Mouse (Mus musculus) embryonic facial prominence, embryonic 11.5 days (tissue): ENCODE results near the gene Dclk3. TPM values are rescaled to one million over a fixed set of nuclear protein-coding genes. Genes with fewer than 3 reads are reported as not detected.
A peak's percentile ranks its signal among the peaks of the same experiment; 100 is the strongest.

ENCODE experiments used
- ATAC-seq: fragments of 200-750 bp; cut with Nextera tagmentation; replicated peaks from 2 replicates; pipeline ENCODE4 v1.8.0; 2017; ENCODE audit warnings: low read depth; ENCODE audit not compliant: insufficient number of reproducible peaks, low FRiP score, low TSS enrichment
- DNase-seq: peaks from one replicate; pipeline ENCODE4 v3.0.0-alpha.2; 2015; ENCODE audit warnings: low spot score
- H3K27ac ChIP-seq: fragments of 300-500 bp; sonication (generic); replicated peaks from 2 replicates; pipeline ENCODE4 v1.5.1; 2014; ENCODE audit warnings: mild to moderate bottlenecking, low read depth, low read length, control low read depth
- H3K27me3 ChIP-seq: fragments of 300-500 bp; sonication (generic); 2 replicates; pipeline ENCODE4 v1.6.1; 2014; ENCODE audit warnings: mild to moderate bottlenecking, low read length, moderate library complexity, mixed read lengths; ENCODE audit not compliant: control insufficient read depth, insufficient read depth
- H3K36me3 ChIP-seq: fragments of 300-500 bp; sonication (generic); replicated peaks from 2 replicates; pipeline ENCODE4 v1.6.1; 2014; ENCODE audit warnings: low read depth, mild to moderate bottlenecking, low read length, moderate library complexity, mixed read lengths; ENCODE audit not compliant: control insufficient read depth, insufficient read depth
- H3K4me1 ChIP-seq: fragments of 300-500 bp; sonication (generic); 2 replicates; pipeline ENCODE4 v1.6.1; 2014; ENCODE audit warnings: low read length, mixed read lengths; ENCODE audit not compliant: control insufficient read depth, insufficient read depth
- H3K4me2 ChIP-seq: fragments of 300-500 bp; sonication (generic); 2 replicates; pipeline ENCODE4 v1.6.1; 2014; ENCODE audit warnings: low read depth, mild to moderate bottlenecking, control low read depth, low read length, moderate library complexity
- H3K4me3 ChIP-seq: fragments of 300-500 bp; sonication (generic); 2 replicates; pipeline ENCODE4 v1.5.1; 2014; ENCODE audit warnings: low read depth, low read length, control low read depth
- H3K9ac ChIP-seq: fragments of 300-500 bp; sonication (generic); replicated peaks from 2 replicates; pipeline ENCODE4 v1.6.1; 2014; ENCODE audit warnings: mild to moderate bottlenecking, control low read depth, low read length
- H3K9me3 ChIP-seq: fragments of 300-500 bp; sonication (generic); replicated peaks from 2 replicates; pipeline ENCODE4 v1.6.1; 2016; ENCODE audit warnings: mild to moderate bottlenecking, low read length, inconsistent platforms, mixed read lengths; ENCODE audit not compliant: control insufficient read depth
- WGBS: fragments of 180-500 bp; shearing (Covaris S2); extraction: QIAGEN DNeasy Blood & Tissue Kit; methylation state at CpG from one replicate; pipeline ENCODE4 v1.1.7; 2014; 5-methylcytosine and 5-hydroxymethylcytosine counted together
- polyA plus RNA-seq: library from polyadenylated mRNA; unstranded; fragments of >200 nt; fragmentation: Nextera tagmentation; extraction: Ambion mirVana; gene quantifications from 2 replicates; pipeline ENCODE4 v1.2.1, GENCODE M21; 2014

Dclk3 gene
- polyA plus RNA-seq, 1 experiment from 2014 or later, result 0.58 TPM

- H3K4me2 ChIP-seq, result no peak overlapping the region
- H3K4me1 ChIP-seq, result no peaks in the 10 kb centered on the region
- DNase-seq (no peak), ATAC-seq (no peak)
- no peaks in the 10 kb centered on the region for H3K27me3 ChIP-seq
- no peak overlapping the region for H3K9ac ChIP-seq
- no peak overlapping the region for H3K27ac ChIP-seq
- 81% methylated on average over 2 of the region's 2 CpGs for WGBS
- H3K36me3 ChIP-seq, result no peaks in the 10 kb centered on the region
- H3K9me3 ChIP-seq, result no peaks in the 10 kb centered on the region
- no peak overlapping the region for H3K4me3 ChIP-seq
Measured at GRCm38 (mm10) chr9:111446204-111446603, 7.3 kb downstream of the Dclk3 start.

- H3K4me3 ChIP-seq, result no peak overlapping the region
- H3K4me1 ChIP-seq, result no peaks in the 10 kb centered on the region
- no peak for ATAC-seq
- H3K9ac ChIP-seq, result no peak overlapping the region
- H3K27me3 ChIP-seq, result no peaks in the 10 kb centered on the region
- no peaks in the 10 kb centered on the region for H3K36me3 ChIP-seq
- H3K27ac ChIP-seq, result no peak overlapping the region
- 78% methylated on average over 2 of the region's 2 CpGs for WGBS
- no peak overlapping the region for H3K4me2 ChIP-seq
- DNase-seq, result no peak
- H3K9me3 ChIP-seq, result no peaks in the 10 kb centered on the region
Measured at GRCm38 (mm10) chr9:111448976-111449375, 10.1 kb downstream of the Dclk3 start.

- Histone ChIP-seq H3K9me3 (no peaks in the 10 kb centered on the region), H3K4me3 (no peak overlapping the region), H3K36me3 (no peaks in the 10 kb centered on the region), H3K27ac (no peak overlapping the region), H3K9ac (no peak overlapping the region), H3K27me3 (no peaks in the 10 kb centered on the region), H3K4me2 (no peak overlapping the region), H3K4me1 (no peaks in the 10 kb centered on the region)
- ATAC-seq, result no peak
- no peak for DNase-seq
- WGBS, result 87% methylated on average over 5 of the region's 5 CpGs
Measured at GRCm38 (mm10) chr9:111449880-111450279, 11.0 kb downstream of the Dclk3 start.

- ATAC-seq (no peak), DNase-seq (peak; percentile 8)
- H3K36me3 ChIP-seq, result no peaks in the 10 kb centered on the region
- H3K27ac ChIP-seq, result no peak overlapping the region
- H3K27me3 ChIP-seq, result no peaks in the 10 kb centered on the region
- no peaks in the 10 kb centered on the region for H3K4me1 ChIP-seq
- 67% methylated on average over 12 of the region's 12 CpGs for WGBS
- H3K9ac ChIP-seq, result no peak overlapping the region
- H3K4me3 ChIP-seq, result no peak overlapping the region
- no peaks in the 10 kb centered on the region for H3K9me3 ChIP-seq
- no peak overlapping the region for H3K4me2 ChIP-seq
Measured at GRCm38 (mm10) chr9:111450853-111451404, 12.0 kb downstream of the Dclk3 start.

GRCm38 (mm10) chr9:111453895-111454294 lies 15.0 kb downstream of the Dclk3 start:
- no peak for ATAC-seq
- WGBS, result 62% methylated on average over 3 of the region's 3 CpGs
- DNase-seq, result no peak
- no peaks in the 10 kb centered on the region for H3K36me3 ChIP-seq
- no peak overlapping the region for H3K4me2 ChIP-seq
- no peaks in the 10 kb centered on the region for H3K4me1 ChIP-seq
- H3K9me3 ChIP-seq, result no peaks in the 10 kb centered on the region
- H3K4me3 ChIP-seq, result no peak overlapping the region
- no peaks in the 10 kb centered on the region for H3K27me3 ChIP-seq
- H3K27ac ChIP-seq, result no peak overlapping the region
- no peak overlapping the region for H3K9ac ChIP-seq

GRCm38 (mm10) chr9:111457176-111457935 lies 18.5 kb downstream of the Dclk3 start:
- no peak for DNase-seq

GRCm38 (mm10) chr9:111457936-111458310 lies 19.0 kb downstream of the Dclk3 start:
- WGBS, result 81% methylated on average over 4 of the region's 4 CpGs
- Histone ChIP-seq H3K9ac (no peak overlapping the region), H3K4me1 (no peaks in the 10 kb centered on the region; the same call in 1 of the 2 replicates)

More at GRCm38 (mm10) chr9:111457176-111457935, 18.5 kb downstream of the Dclk3 start:
- no peaks in the 10 kb centered on the region; the same call in 1 of the 2 replicates for H3K4me1 ChIP-seq
- H3K27me3 ChIP-seq, result no peaks in the 10 kb centered on the region
- no peak overlapping the region for H3K4me2 ChIP-seq
- no peaks in the 10 kb centered on the region for H3K36me3 ChIP-seq
- no peak for ATAC-seq
- no peaks in the 10 kb centered on the region for H3K9me3 ChIP-seq
- no peak overlapping the region for H3K4me3 ChIP-seq
- WGBS, result 76% methylated on average over 10 of the region's 10 CpGs
- no peak overlapping the region for H3K9ac ChIP-seq
- no peak overlapping the region for H3K27ac ChIP-seq

GRCm38 (mm10) chr9:111459466-111459865 lies 20.6 kb downstream of the Dclk3 start:
- Histone ChIP-seq H3K4me3 (no peak overlapping the region), H3K36me3 (no peaks in the 10 kb centered on the region), H3K4me1 (no peaks in the 10 kb centered on the region; the same call in 1 of the 2 replicates), H3K4me2 (no peak overlapping the region), H3K9ac (no peak overlapping the region), H3K9me3 (no peaks in the 10 kb centered on the region), H3K27me3 (no peaks in the 10 kb centered on the region), H3K27ac (no peak overlapping the region)
- DNase-seq (no peak), ATAC-seq (no peak)
- WGBS, result 56% methylated on average over 8 of the region's 8 CpGs

More at GRCm38 (mm10) chr9:111457936-111458310, 19.0 kb downstream of the Dclk3 start:
- Histone ChIP-seq H3K27ac (no peak overlapping the region), H3K9me3 (no peaks in the 10 kb centered on the region), H3K36me3 (no peaks in the 10 kb centered on the region), H3K27me3 (no peaks in the 10 kb centered on the region), H3K4me3 (no peak overlapping the region), H3K4me2 (no peak overlapping the region)
- ATAC-seq (no peak), DNase-seq (no peak)
